Mouse (Mus musculus) bone marrow, adult 2 months (tissue): Measurements from ENCODE around the gene Abcb4. TPM values are rescaled to one million over a fixed set of nuclear protein-coding genes. Genes with fewer than 3 reads are reported as not detected.

Experiments used
- H3K27ac ChIP-seq: fragments of 200-500 bp; 2 replicates; pipeline ENCODE4 v1.5.1; 2012; ENCODE audit warnings: low read depth, mild to moderate bottlenecking, control low read depth, inconsistent platforms, low read length; ENCODE audit not compliant: control insufficient read depth, poor library complexity, insufficient read depth
- H3K4me1 ChIP-seq: fragments of 200-500 bp; 2 replicates; pipeline ENCODE4 v1.6.1; 2011; ENCODE audit warnings: low read length; ENCODE audit not compliant: control insufficient read depth, insufficient read depth
- H3K4me3 ChIP-seq: fragments of 200-500 bp; replicated peaks from 2 replicates; pipeline ENCODE3; 2011; ENCODE audit warnings: mild to moderate bottlenecking, low read depth, low read length, control low read depth; ENCODE audit not compliant: control insufficient read depth
- CTCF ChIP-seq: fragments of 200-500 bp; IDR thresholded peaks from 2 replicates; pipeline ENCODE4 v1.5.1; 2011; ENCODE audit warnings: low read length, control low read depth; ENCODE audit not compliant: control insufficient read depth, insufficient read depth
- POLR2A ChIP-seq: fragments of 200-500 bp; IDR thresholded peaks from 2 replicates; pipeline ENCODE4 v1.6.1; 2011; ENCODE audit warnings: low read depth, mild to moderate bottlenecking, control low read depth, low read length, borderline replicate concordance; ENCODE audit not compliant: control insufficient read depth
- WGBS: fragments of 180-500 bp; shearing (Covaris S2); methylation state at CpG from one replicate; pipeline ENCODE4 v1.1.7; 2018; 5-methylcytosine and 5-hydroxymethylcytosine counted together
- polyA plus RNA-seq: library from polyadenylated mRNA; stranded (reverse); fragments of >200 nt; gene quantifications from 2 replicates; pipeline ENCODE4 v1.2.4, GENCODE M21; 2011; ENCODE audit warnings: low replicate concordance; ENCODE audit not compliant: missing spikeins, insufficient read depth, insufficient read length

Abcb4 gene
- polyA plus RNA-seq, 1 experiment, result 57.4 TPM

DNA sequence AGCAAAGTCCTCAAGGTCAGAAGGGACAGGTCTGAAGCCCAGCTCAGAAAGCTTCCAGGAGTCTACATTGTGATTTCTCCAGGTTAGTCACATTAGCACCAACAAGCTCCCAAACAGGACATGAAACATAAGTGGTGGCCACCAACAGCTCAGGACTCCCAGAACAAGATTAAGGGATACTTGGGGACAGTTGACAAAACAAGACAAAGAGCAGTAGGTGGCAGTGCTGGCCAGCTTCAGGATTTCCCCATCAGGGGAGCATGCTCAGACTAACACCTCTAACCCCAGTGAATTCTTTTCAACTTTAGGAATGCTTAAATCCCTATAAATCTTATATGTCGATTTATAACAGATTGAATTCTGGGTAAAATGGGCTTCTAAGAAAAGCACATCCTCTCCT lies 25.5 kb upstream of the Abcb4 start:
- TF ChIP-seq POLR2A, result no peak
- peak; percentile 56 for TF ChIP-seq CTCF
- no peak overlapping the region for H3K4me3 ChIP-seq
- WGBS, result 23% methylated on average over 1 of the region's 1 CpGs

DNA sequence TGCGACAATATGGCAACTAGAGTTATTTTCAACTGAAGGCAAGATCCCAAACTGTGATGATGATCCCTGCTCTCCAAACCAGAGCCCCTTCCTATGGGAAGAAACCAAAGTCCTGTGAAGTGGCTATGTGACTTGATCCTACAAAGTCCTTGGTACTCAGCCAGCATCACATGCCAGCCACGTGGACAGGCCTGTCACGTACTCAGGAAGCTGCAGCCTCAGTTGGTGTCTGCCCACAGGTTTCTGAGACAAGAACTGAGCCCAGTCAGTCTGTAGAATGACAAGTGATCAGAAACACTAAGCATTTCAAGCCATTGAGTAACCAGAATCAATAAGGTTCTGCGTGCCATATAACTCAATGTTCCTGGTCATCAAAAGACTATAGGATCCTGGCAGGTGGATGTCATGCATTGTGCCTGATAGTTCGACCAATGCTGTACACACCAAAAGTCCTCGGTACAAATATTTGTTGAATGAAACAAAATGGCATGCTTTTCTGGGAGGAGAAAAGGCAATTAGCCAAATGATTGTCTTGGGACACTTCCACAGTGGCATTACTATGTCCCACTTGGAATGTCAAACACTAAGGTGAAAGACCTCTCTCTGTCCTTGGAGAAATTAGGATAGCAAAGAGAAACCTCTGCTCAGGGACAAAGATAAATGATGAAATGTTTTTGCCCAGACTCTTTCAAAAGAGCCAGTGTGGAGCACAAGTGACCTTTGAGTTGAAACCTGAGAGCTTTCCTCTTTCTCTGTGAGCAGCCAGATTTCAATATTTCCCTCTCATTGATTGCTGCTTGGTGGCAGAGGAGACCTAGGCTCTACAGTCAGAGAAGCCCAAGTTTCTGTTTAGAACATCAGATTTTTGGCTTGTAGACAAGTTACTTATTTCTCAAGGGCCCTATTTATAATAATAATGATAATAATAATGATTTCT lies 20.3 kb upstream of the Abcb4 start:
- TF ChIP-seq POLR2A, result no peak
- no peak for TF ChIP-seq CTCF
- Histone ChIP-seq H3K4me3 (no peak overlapping the region), H3K4me1 (no peaks in the 10 kb centered on the region), H3K27ac (no peak overlapping the region)
- WGBS, result 74% methylated on average over 6 of the region's 6 CpGs

More for the DNA sequence above, 25.5 kb upstream of the Abcb4 start:
- Histone ChIP-seq H3K4me1 (peaks cover under 1% of the 10 kb centered on the region; the same call in 1 of the 2 replicates), H3K27ac (no peak overlapping the region)

DNA sequence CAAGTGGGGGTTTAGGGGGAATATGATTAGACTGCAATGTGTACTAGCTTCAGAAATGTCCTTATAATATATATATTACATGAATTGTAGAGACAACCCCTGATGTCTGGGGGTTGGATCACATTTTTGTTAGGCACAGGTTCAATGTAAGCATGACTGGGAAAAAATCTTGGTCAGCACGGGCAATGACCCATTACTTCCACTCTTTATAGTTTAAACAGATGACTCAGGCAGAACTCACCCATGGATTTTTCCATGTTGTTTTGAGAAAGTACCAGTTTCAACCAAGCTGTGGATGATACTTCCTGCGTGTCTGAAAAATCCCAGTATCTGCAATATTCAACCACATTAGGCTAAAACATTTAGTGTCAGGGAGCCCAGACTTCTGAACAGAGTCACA lies 16.4 kb upstream of the Abcb4 start:
- Histone ChIP-seq H3K4me1 (no peaks in the 10 kb centered on the region), H3K4me3 (no peak overlapping the region), H3K27ac (no peak overlapping the region)
- 89% methylated on average over 2 of the region's 2 CpGs for WGBS
- TF ChIP-seq POLR2A, result no peak
- TF ChIP-seq CTCF, result no peak

DNA sequence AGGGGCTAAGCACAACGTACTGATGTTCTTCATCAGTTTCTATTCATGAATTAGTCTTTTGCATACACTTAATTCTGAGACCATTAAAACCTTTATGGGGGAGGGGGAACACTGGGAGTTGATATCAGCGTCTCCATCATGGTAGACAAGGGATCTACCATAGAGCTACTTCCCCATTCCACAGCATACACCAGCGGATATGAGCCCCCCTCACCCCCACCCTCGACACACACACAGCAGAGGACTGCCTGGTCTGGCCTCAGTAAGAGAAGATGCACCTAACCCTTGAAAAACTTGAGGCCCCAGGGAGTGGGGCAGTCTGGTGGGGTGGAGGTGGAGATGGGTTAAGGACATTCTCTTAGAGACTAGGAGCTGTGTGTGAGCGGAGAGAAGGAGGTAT lies 15.7 kb upstream of the Abcb4 start:
- H3K4me3 ChIP-seq, result no peak overlapping the region
- WGBS, result 20% methylated on average over 5 of the region's 5 CpGs
- no peaks in the 10 kb centered on the region for H3K4me1 ChIP-seq
- TF ChIP-seq POLR2A, result no peak
- TF ChIP-seq CTCF, result no peak
- H3K27ac ChIP-seq, result no peak overlapping the region

DNA sequence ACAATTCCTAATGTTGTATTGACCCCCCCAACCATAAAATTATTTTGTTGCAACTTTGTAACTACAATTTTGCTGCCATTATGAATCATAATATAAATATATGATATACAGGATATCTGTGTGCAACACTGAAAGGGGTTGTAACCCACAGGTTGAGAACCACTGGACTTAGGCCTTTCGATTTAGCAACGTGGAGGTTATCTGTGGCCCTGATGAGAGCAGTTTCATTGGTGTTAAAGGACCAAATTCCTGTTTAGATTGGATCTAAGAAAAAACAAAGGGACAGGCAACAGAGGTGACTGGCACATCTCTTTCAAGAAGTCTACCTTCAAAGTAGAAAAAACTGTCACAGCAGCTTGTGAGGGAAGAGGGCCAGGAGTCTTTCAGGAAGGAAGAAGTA lies 7.7 kb upstream of the Abcb4 start:
- TF ChIP-seq POLR2A (no peak), CTCF (no peak)
- H3K4me3 ChIP-seq, result no peak overlapping the region
- no peak overlapping the region for H3K27ac ChIP-seq
- no peaks in the 10 kb centered on the region for H3K4me1 ChIP-seq
- 81% methylated on average over 2 of the region's 2 CpGs for WGBS

DNA sequence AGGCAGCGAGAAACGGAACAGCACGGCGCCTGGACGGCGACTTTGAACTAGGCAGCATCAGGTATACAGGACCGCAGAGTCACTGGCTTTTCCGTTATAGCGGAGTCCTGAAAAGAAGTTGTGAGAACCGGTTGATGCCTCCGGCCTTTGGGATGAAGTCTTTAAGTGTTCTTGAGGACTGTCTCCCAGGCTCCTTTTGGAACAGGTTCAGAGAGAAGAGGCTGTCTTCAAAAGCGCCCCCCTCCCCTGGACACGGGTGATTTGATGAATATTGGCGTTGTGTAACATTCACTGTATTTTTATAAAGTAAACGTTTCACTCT lies 548 bp downstream of the Abcb4 start:
- WGBS, result under 1% methylated on average over 15 of the region's 15 CpGs
- Histone ChIP-seq H3K27ac (peak overlapping the region; percentile 95), H3K4me3 (peak overlapping the region; percentile 65), H3K4me1 (no peaks in the 10 kb centered on the region; the same call in 1 of the 2 replicates)
- TF ChIP-seq CTCF (no peak), POLR2A (peak; percentile 30; the same call in 1 of the 2 replicates)

- WGBS, result 25% methylated on average over 15 of the region's 15 CpGs
- TF ChIP-seq POLR2A (no peak), CTCF (no peak)
- Histone ChIP-seq H3K4me3 (peak overlapping the region; percentile 65), H3K4me1 (no peaks in the 10 kb centered on the region; the same call in 1 of the 2 replicates), H3K27ac (peak overlapping the region; percentile 77)
These were observed 1.3 kb downstream of the Abcb4 start for GRCm38 (mm10) chr5:8894641-8895490.

DNA sequence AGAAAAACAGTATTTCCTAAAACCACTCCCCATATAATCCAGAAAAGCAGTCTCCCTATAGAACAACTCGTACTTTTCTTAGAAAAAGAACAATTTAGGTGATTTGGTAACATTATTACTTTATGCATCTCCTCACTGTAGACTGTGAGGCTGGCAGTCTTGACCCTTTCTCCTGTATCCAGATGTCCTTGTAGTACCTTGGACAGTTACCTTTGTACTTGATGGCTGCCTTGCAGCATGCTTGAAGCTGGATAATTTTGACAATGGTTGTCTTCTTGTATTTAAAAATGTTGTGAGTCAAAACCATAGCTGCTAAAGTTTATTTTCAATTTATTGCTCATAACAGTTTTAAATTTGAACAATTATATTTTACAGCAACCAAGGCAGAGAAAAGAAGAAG lies 2.7 kb downstream of the Abcb4 start:
- H3K4me3 ChIP-seq, result no peak overlapping the region
- no peak for TF ChIP-seq POLR2A
- TF ChIP-seq CTCF, result no peak
- 97% methylated on average over 1 of the region's 1 CpGs for whole genome bisulfite sequencing
- no peaks in the 10 kb centered on the region; the same call in 1 of the 2 replicates for H3K4me1 ChIP-seq
- H3K27ac ChIP-seq, result no peak overlapping the region
